Mouse (Mus musculus) ES-E14 (cell line): ENCODE data around the gene Kansl3. TPM values are rescaled to one million over a fixed set of nuclear protein-coding genes. Genes with fewer than 3 reads are reported as not detected.

Source experiments
- DNase-seq: peaks from one replicate; pipeline ENCODE4 v3.0.0-alpha.2; 2013; ENCODE audit warnings: low read depth, low spot score
- H3K27ac ChIP-seq: 2 replicates; pipeline ENCODE4 v1.5.1; 2012; ENCODE audit warnings: low read depth, mild to moderate bottlenecking, low read length, moderate library complexity, mixed read lengths; ENCODE audit not compliant: poor library complexity, insufficient read depth, severe bottlenecking
- H3K36me3 ChIP-seq: 2 replicates; pipeline ENCODE4 v1.6.1; 2012; ENCODE audit warnings: mild to moderate bottlenecking, low read length, moderate library complexity, mixed read lengths; ENCODE audit not compliant: control insufficient read depth, poor library complexity, insufficient read depth, severe bottlenecking
- H3K4me1 ChIP-seq, 2 experiments: fragments of 150-350 bp in 1 of 2; sonication (generic) in 1 of 2; 2 replicates each; pipeline ENCODE4 v1.6.1; 2012; ENCODE audit warnings: low read length in 2 of 2, mild to moderate bottlenecking in 1 of 2, mixed read lengths in 1 of 2; ENCODE audit not compliant: control insufficient read depth in 2 of 2, insufficient read depth in 2 of 2, poor library complexity in 1 of 2
- H3K4me3 ChIP-seq, 2 experiments: fragments of 150-350 bp in 1 of 2; sonication (generic) in 1 of 2; 2 replicates each; pipeline ENCODE4 v1.5.1; 2012; ENCODE audit warnings: low read length in 2 of 2, low read depth in 1 of 2, mild to moderate bottlenecking in 1 of 2, mixed read lengths in 1 of 2; ENCODE audit not compliant: insufficient read depth in 1 of 2, poor library complexity in 1 of 2, severe bottlenecking in 1 of 2
- H3K9ac ChIP-seq: 2 replicates; pipeline ENCODE4 v1.6.1; 2012; ENCODE audit warnings: low read depth, mild to moderate bottlenecking, low read length, mixed read lengths; ENCODE audit not compliant: poor library complexity, insufficient read depth, severe bottlenecking
- H3K9me3 ChIP-seq: fragments of 150-350 bp; sonication (generic); 2 replicates; pipeline ENCODE4 v1.6.1; 2012; ENCODE audit warnings: low read depth, mild to moderate bottlenecking, low read length; ENCODE audit not compliant: control insufficient read depth, insufficient read depth
- CHD2 ChIP-seq: IDR thresholded peaks from 2 replicates; pipeline ENCODE4 v1.6.1; 2014; ENCODE audit warnings: mild to moderate bottlenecking, low read depth, low read length, inconsistent platforms
- HCFC1 ChIP-seq: IDR thresholded peaks from 2 replicates; pipeline ENCODE4 v1.6.1; 2012; ENCODE audit warnings: low read length, inconsistent platforms, borderline replicate concordance; ENCODE audit not compliant: insufficient read depth
- MAFK ChIP-seq: IDR thresholded peaks from 2 replicates; pipeline ENCODE4 v1.6.1; 2014; ENCODE audit warnings: mild to moderate bottlenecking, low read depth, low read length, inconsistent platforms; ENCODE audit not compliant: insufficient read depth
- ZC3H11A ChIP-seq: IDR thresholded peaks from 2 replicates; pipeline ENCODE4 v1.6.1; 2012; ENCODE audit warnings: low read depth, mild to moderate bottlenecking, inconsistent platforms, low read length, borderline replicate concordance
- ZNF384 ChIP-seq: IDR thresholded peaks from 2 replicates; pipeline ENCODE4 v1.6.1; 2012; ENCODE audit warnings: low read depth, low read length, inconsistent platforms
- in situ Hi-C, 2 experiments: fragments of 600-800 bp; cut with MboI; formaldehyde crosslinking; loops; one replicate each; pipeline ENCODE4 v1.15.1; 2025; ENCODE audit warnings: low sequenced_read_pairs in 2 of 2, inconsistent platforms in 1 of 2; ENCODE audit not compliant: unreplicated experiment in 2 of 2
- total RNA-seq: library from RNA; depleted of rRNA; stranded (reverse); fragments of 300-350 nt; gene quantifications from 2 replicates; pipeline ENCODE4 v1.2.3, GENCODE M21; 2012

The Kansl3 gene
- total RNA-seq, 1 experiment = 27.0 TPM

DNA sequence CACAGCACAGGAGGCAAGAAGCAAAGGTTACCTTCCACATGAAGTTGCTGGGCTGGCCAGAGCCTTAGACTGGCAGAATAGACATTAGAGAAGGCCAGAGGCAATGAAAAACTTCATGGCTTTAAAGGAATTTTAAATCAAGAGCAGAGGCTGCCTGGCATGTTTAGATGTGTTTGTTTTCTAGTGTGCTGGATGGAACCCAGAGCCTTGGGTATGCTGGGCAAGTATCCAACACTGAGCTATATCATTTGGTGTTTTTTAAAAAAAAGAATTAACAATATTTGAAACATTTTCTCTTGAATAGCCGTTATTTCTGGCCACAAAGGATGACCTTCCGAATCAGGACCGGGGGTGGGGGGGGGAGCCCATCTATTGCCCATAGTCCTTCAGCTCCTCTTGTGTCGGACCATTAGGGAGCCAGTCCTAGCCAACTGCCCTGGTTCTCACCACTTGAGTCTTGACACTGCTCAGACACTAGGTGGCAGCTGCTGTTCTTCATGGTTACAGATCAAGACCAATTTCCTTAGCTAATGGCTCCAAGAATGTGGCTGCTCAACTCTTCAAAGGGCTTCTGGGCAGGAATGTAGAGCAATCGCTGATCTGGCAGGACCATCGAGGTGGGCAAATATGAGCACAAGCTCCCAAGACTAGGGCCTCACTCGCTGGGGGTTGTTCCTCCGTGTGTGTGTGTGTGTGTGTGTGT is 45.1 kb downstream of the Kansl3 start:
- H3K4me3 ChIP-seq = no peak overlapping the region
- peak; percentile 49 for DNase-seq
- peaks cover 3% of the 10 kb centered on the region; the same call in 1 of the 2 replicates for H3K36me3 ChIP-seq
- TF ChIP-seq ZC3H11A (no peak), MAFK (no peak), ZNF384 (no peak), CHD2 (no peak), HCFC1 (no peak)
- H3K27ac ChIP-seq = no peak overlapping the region
- H3K4me1 ChIP-seq = no peaks in the 10 kb centered on the region; a peak in 1 of 4 replicates
- H3K9ac ChIP-seq = 0 out of 2 replicates have a peak overlapping the region, but pooled peaks have one; percentile 43
- in situ Hi-C loops = no loop called here
- H3K9me3 ChIP-seq = no peaks in the 10 kb centered on the region

DNA sequence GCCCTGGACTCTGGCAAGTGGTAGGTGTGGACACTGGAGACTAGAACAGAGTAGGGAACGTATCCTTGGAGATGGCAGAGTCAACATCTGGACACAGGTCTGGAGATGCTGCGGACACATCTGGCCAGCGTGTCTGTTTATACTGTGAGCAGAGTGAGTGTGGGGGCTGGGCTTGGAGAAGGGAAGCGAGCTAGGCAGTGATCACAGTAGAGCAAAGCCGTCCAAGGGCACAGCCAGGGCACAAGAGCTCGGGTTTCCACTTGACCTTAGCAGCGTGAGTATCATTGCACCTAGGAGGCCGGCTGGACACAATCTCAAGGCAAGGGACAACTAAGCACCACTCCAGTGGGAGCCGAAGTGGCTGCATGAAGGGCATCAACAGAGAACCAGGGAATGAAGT is 45.9 kb downstream of the Kansl3 start:
- TF ChIP-seq CHD2 = no peak
- TF ChIP-seq ZNF384 = no peak
- TF ChIP-seq MAFK = no peak
- TF ChIP-seq HCFC1 = no peak
- no peak for TF ChIP-seq ZC3H11A
- H3K27ac ChIP-seq = no peak overlapping the region
- no peak for DNase-seq
- no peak overlapping the region for H3K9ac ChIP-seq
- H3K9me3 ChIP-seq = no peaks in the 10 kb centered on the region
- H3K4me3 ChIP-seq = no peak overlapping the region
- H3K4me1 ChIP-seq = no peaks in the 10 kb centered on the region; a peak in 1 of 4 replicates
- in situ Hi-C loops = no loop called here
- peaks cover 3% of the 10 kb centered on the region; the same call in 1 of the 2 replicates for H3K36me3 ChIP-seq

- Histone ChIP-seq H3K36me3 (peaks cover 3% of the 10 kb centered on the region; the same call in 1 of the 2 replicates), H3K9me3 (no peaks in the 10 kb centered on the region), H3K9ac (no peak overlapping the region), H3K4me3 (no peak overlapping the region), H3K4me1 (peaks cover 0 to 7% of the 10 kb centered on the region in 2 experiments; a peak in 2 of 4 replicates), H3K27ac (no peak overlapping the region)
- DNase-seq = no peak
- TF ChIP-seq ZNF384 = no peak
- TF ChIP-seq CHD2 = no peak
- TF ChIP-seq ZC3H11A = no peak
- no peak for TF ChIP-seq MAFK
- no peak for TF ChIP-seq HCFC1
- in situ Hi-C loops = no loop called here
Observed at GRCm38 (mm10) chr1:36321829-36322573, 47.0 kb downstream of the Kansl3 start.

GRCm38 (mm10) chr1:36321164-36321563 is 47.8 kb downstream of the Kansl3 start:
- Histone ChIP-seq H3K9me3 (no peaks in the 10 kb centered on the region), H3K36me3 (peaks cover 3% of the 10 kb centered on the region; the same call in 1 of the 2 replicates), H3K4me1 (peaks cover 0 to 9% of the 10 kb centered on the region in 2 experiments; a peak in 2 of 4 replicates), H3K9ac (no peak overlapping the region), H3K4me3 (no peak overlapping the region), H3K27ac (no peak overlapping the region)
- DNase-seq = no peak
- in situ Hi-C loops = no loop called here
- TF ChIP-seq HCFC1 (no peak), ZC3H11A (no peak), ZNF384 (no peak), CHD2 (no peak), MAFK (no peak)
